Mouse (Mus musculus): ENCODE results near the gene Tnfrsf18. TPM values are rescaled to one million over a fixed set of nuclear protein-coding genes. Genes with fewer than 3 reads are reported as not detected.

The Tnfrsf18 gene
- polyA plus RNA-seq, 1 experiment, result not detected

DNA sequence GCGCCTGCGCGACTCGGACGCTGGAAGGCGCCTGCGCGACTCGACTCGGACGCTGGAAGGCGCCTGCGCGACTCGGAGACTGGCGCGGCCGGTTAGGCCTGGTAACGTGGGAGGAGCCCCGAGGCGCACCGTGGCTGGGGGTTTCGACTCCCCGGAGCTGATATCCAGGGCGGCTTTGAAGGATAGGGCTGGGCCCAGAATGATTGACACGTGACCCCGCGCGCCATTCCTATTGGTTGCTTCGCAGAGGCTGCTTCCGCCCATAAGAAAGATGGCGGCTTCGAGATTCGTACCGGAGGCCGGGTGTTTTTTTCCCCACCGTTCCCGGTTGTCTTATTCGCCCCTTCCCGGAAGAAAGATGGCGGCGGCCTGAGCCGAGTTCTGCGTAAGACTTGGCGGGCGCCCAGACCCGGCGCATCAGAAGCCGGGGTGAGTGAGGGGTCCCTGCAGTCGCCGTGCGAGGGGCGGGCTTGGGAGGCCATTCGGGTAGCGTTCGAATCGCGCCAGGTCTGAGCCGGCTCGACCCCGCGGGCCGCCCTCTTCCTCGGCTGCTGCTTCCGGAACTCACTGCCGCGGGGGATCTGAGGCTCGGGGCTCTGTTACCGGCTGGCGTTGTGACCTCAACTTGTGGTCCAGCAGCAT lies 32.9 kb upstream of the Tnfrsf18 start:
- Histone ChIP-seq H3K36me3 (ENCODE audit: control insufficient read depth, insufficient read depth, low read length) (no peaks in the 10 kb centered on the region; the same call in 1 of the 2 replicates), H3K27me3 (ENCODE audit: control insufficient read depth, insufficient read depth, low read length) (no peaks in the 10 kb centered on the region), H3K4me3 (ENCODE audit: control insufficient read depth, low read depth, low read length) (peak overlapping the region; percentile 91), H3K27ac (ENCODE audit: control insufficient read depth, insufficient read depth, low read depth, low read length) (peak overlapping the region; percentile 94), H3K4me1 (ENCODE audit: control insufficient read depth, insufficient read depth, low read length) (peaks cover 10% of the 10 kb centered on the region)
- peak; percentile 12; the same call in 1 of the 2 replicates for TF ChIP-seq POLR2A (IDR thresholded peaks at IDR 0.05; ENCODE audit: control insufficient read depth, low read depth, low read length)
- TF ChIP-seq CTCF (IDR thresholded peaks at IDR 0.05; ENCODE audit: control insufficient read depth, insufficient read depth, insufficient replicate concordance, low read depth, low read length), result no peak

DNA sequence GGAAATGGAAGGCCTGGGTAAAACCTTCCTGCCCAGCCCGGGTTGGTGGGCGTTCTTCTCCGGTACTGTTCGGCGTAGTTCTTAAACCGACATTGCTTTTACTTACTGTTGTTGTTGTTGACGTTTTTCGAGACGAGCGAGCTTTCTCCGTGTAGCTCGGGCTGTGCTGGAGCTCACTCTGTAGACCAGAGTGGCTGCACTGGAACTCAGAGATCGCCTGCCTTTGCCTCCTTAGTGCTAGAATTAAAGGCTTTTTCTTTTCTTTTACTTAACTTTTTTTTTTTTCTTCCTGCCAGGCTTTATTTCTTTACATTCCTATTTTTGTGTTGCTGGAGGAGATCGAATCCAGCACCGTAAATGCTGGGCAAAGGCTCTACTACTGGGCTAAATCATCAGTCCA lies 32.4 kb upstream of the Tnfrsf18 start:
- no peaks in the 10 kb centered on the region for H3K27me3 ChIP-seq (ENCODE audit: control insufficient read depth, insufficient read depth, low read length)
- peak overlapping the region; percentile 94 for H3K27ac ChIP-seq (ENCODE audit: control insufficient read depth, insufficient read depth, low read depth, low read length)
- peak overlapping the region; percentile 91 for H3K4me3 ChIP-seq (ENCODE audit: control insufficient read depth, low read depth, low read length)
- H3K36me3 ChIP-seq (ENCODE audit: control insufficient read depth, insufficient read depth, low read length), result no peaks in the 10 kb centered on the region; the same call in 1 of the 2 replicates
- peaks cover 10% of the 10 kb centered on the region for H3K4me1 ChIP-seq (ENCODE audit: control insufficient read depth, insufficient read depth, low read length)
- no peak for TF ChIP-seq CTCF (IDR thresholded peaks at IDR 0.05; ENCODE audit: control insufficient read depth, insufficient read depth, insufficient replicate concordance, low read depth, low read length)
- no peak for TF ChIP-seq POLR2A (IDR thresholded peaks at IDR 0.05; ENCODE audit: control insufficient read depth, low read depth, low read length)

DNA sequence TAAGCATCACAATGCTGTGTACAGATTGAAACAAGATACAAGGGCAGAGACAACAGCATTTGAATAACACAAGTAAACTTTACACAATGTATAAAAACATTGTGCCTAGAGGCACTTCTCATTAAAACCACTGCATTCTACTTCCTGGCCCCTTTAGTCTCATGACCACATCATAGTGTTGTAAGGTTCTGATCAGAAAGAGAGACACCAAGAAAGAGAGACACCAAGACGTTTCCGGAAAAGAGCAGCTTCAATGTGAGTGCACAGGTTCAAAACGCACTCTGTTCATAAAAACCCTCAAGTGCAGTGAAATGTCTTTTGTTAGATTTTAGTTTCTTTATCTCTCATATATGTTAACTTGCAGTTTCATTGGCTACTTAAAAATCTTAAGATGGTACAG lies 21.9 kb upstream of the Tnfrsf18 start:
- H3K4me1 ChIP-seq (ENCODE audit: control insufficient read depth, insufficient read depth, low read length), result no peaks in the 10 kb centered on the region
- H3K4me3 ChIP-seq (ENCODE audit: control insufficient read depth, low read depth, low read length), result no peak overlapping the region
- H3K36me3 ChIP-seq (ENCODE audit: control insufficient read depth, insufficient read depth, low read length), result peaks cover 4% of the 10 kb centered on the region
- H3K27me3 ChIP-seq (ENCODE audit: control insufficient read depth, insufficient read depth, low read length), result no peaks in the 10 kb centered on the region
- TF ChIP-seq CTCF (IDR thresholded peaks at IDR 0.05; ENCODE audit: control insufficient read depth, insufficient read depth, insufficient replicate concordance, low read depth, low read length) (no peak), POLR2A (IDR thresholded peaks at IDR 0.05; ENCODE audit: control insufficient read depth, low read depth, low read length) (no peak)
- no peak overlapping the region for H3K27ac ChIP-seq (ENCODE audit: control insufficient read depth, insufficient read depth, low read depth, low read length)

DNA sequence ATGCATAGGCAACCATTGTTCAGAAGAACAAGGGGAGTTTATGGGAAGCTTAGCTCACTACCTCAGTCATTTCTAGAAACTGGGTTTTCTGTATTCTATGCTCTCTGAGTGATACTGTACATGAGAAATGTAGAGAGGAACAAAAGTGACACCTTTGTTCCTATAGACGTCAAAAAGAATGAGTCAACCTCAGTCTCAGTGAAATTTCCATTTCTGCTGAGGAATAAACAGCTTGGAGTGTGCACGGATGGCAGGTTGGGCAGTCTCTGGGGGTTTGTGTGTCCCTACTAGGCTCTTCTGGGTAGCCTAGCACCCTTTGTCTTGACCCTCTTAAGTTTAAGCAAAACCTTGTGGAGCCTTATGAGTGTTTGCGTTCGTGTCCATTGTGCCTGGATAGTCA lies 17.6 kb upstream of the Tnfrsf18 start:
- Histone ChIP-seq H3K27ac (ENCODE audit: control insufficient read depth, insufficient read depth, low read depth, low read length) (no peak overlapping the region), H3K4me3 (ENCODE audit: control insufficient read depth, low read depth, low read length) (no peak overlapping the region), H3K36me3 (ENCODE audit: control insufficient read depth, insufficient read depth, low read length) (peaks cover 6% of the 10 kb centered on the region), H3K27me3 (ENCODE audit: control insufficient read depth, insufficient read depth, low read length) (no peaks in the 10 kb centered on the region), H3K4me1 (ENCODE audit: control insufficient read depth, insufficient read depth, low read length) (no peaks in the 10 kb centered on the region)
- TF ChIP-seq CTCF (IDR thresholded peaks at IDR 0.05; ENCODE audit: control insufficient read depth, insufficient read depth, insufficient replicate concordance, low read depth, low read length) (no peak), POLR2A (IDR thresholded peaks at IDR 0.05; ENCODE audit: control insufficient read depth, low read depth, low read length) (no peak)

DNA sequence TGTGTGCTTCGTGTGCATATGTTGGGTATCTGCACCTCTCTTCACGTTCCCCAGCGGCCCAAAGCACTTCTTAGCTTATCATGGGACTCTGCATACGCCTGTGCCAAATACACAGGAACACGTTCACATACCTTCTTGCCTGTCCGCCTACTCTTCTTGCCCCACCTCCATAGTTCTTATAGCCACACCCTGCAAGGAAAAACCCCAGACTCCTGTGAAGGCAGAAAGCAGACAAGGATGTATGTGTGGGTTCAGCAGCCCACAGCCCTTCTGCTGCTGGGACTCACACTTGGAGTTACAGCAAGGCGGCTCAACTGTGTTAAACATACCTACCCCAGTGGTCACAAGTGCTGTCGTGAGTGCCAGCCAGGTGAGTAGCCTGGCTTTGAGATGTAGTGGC lies 12.3 kb upstream of the Tnfrsf18 start, which contains the start of gene Tnfrsf4:
Gene Tnfrsf4, plus strand, starts transcription at position 207 of the 400 bp plus-strand sequence.
- Histone ChIP-seq H3K36me3 (ENCODE audit: control insufficient read depth, insufficient read depth, low read length) (peaks cover 3% of the 10 kb centered on the region; the same call in 1 of the 2 replicates), H3K27me3 (ENCODE audit: control insufficient read depth, insufficient read depth, low read length) (no peaks in the 10 kb centered on the region), H3K4me3 (ENCODE audit: control insufficient read depth, low read depth, low read length) (no peak within 1 kb of the TSS), H3K27ac (ENCODE audit: control insufficient read depth, insufficient read depth, low read depth, low read length) (no peak within 1 kb of the TSS), H3K4me1 (ENCODE audit: control insufficient read depth, insufficient read depth, low read length) (no peaks in the 10 kb centered on the region)
- TF ChIP-seq CTCF (IDR thresholded peaks at IDR 0.05; ENCODE audit: control insufficient read depth, insufficient read depth, insufficient replicate concordance, low read depth, low read length) (no peak), POLR2A (IDR thresholded peaks at IDR 0.05; ENCODE audit: control insufficient read depth, low read depth, low read length) (no peak)

DNA sequence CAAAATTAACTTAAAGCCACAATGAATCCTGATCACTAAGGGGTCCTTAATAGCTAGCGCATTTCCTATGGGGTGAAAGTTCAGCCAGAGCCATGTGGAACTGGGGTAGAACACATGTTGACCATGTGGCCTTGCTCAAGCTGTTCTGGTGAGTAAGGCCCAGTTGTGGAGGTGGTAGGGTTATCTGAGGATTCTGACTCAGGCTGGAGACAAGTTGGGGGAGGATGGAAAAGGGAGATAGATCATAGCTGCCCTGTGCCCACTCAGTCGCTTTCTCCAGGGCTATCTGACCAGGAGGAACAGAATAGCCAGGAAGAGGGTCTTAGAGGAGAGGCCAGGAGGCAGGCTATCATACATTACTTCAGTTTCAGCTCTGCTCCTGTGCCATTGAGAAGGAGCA lies 11.5 kb upstream of the Tnfrsf18 start:
- Histone ChIP-seq H3K27ac (ENCODE audit: control insufficient read depth, insufficient read depth, low read depth, low read length) (no peak overlapping the region), H3K4me1 (ENCODE audit: control insufficient read depth, insufficient read depth, low read length) (no peaks in the 10 kb centered on the region), H3K27me3 (ENCODE audit: control insufficient read depth, insufficient read depth, low read length) (no peaks in the 10 kb centered on the region), H3K4me3 (ENCODE audit: control insufficient read depth, low read depth, low read length) (no peak overlapping the region), H3K36me3 (ENCODE audit: control insufficient read depth, insufficient read depth, low read length) (0 out of 2 replicates have a peak, but pooled peaks cover 2% of the 10 kb centered on the region)
- no peak for TF ChIP-seq CTCF (IDR thresholded peaks at IDR 0.05; ENCODE audit: control insufficient read depth, insufficient read depth, insufficient replicate concordance, low read depth, low read length)
- no peak for TF ChIP-seq POLR2A (IDR thresholded peaks at IDR 0.05; ENCODE audit: control insufficient read depth, low read depth, low read length)

DNA sequence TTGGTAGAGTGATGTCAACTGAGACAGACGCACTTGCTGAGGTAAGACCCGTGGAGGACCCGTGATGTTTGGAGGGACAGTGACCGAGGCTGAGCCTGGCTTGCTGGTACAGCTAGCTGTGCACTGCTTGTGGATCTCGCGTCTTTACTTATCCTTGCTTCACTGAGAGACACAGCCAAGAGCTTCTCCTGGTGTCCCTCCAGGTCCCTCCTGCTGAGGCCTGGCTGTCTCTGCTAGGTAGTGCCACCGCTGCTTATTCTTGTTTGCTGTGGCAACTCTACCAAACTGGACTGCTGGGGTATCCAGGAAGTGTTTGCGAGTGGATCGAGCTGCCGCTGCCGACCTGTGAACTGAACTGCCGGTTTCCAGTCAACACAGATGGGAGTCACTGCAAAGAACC lies 6.2 kb upstream of the Tnfrsf18 start:
- H3K4me3 ChIP-seq (ENCODE audit: control insufficient read depth, low read depth, low read length), result no peak overlapping the region
- H3K27ac ChIP-seq (ENCODE audit: control insufficient read depth, insufficient read depth, low read depth, low read length), result no peak overlapping the region
- no peaks in the 10 kb centered on the region for H3K36me3 ChIP-seq (ENCODE audit: control insufficient read depth, insufficient read depth, low read length)
- TF ChIP-seq CTCF (IDR thresholded peaks at IDR 0.05; ENCODE audit: control insufficient read depth, insufficient read depth, insufficient replicate concordance, low read depth, low read length) (no peak), POLR2A (IDR thresholded peaks at IDR 0.05; ENCODE audit: control insufficient read depth, low read depth, low read length) (no peak)
- no peaks in the 10 kb centered on the region for H3K4me1 ChIP-seq (ENCODE audit: control insufficient read depth, insufficient read depth, low read length)
- no peaks in the 10 kb centered on the region for H3K27me3 ChIP-seq (ENCODE audit: control insufficient read depth, insufficient read depth, low read length)

All from testis, adult 2 months (tissue).